Mouse (Mus musculus): Measurements from ENCODE around the gene Xpo6. TPM values are rescaled to one million over a fixed set of nuclear protein-coding genes. Genes with fewer than 3 reads are reported as not detected.
A peak's percentile ranks its signal among the peaks of the same experiment; 100 is the strongest.

Xpo6 gene
- polyA plus RNA-seq, 1 experiment from 2014 or later, result 56.2 TPM

- 88% methylated on average over 9 of the region's 9 CpGs for WGBS
- no peak for DNase-seq (ENCODE audit: low spot score, missing footprints)
These were observed 115.1 kb downstream of the Xpo6 start for GRCm38 (mm10) chr7:126085154-126085553.

GRCm38 (mm10) chr7:126083980-126084348, 116.3 kb downstream of the Xpo6 start:
- Histone ChIP-seq H3K9me3 (ENCODE audit: control insufficient read depth, low read length) (no peaks in the 10 kb centered on the region), H3K9ac (ENCODE audit: low read length) (no peak overlapping the region), H3K4me1 (ENCODE audit: control insufficient read depth, insufficient read depth, low read length) (peaks cover 7% of the 10 kb centered on the region; the same call in 1 of the 2 replicates), H3K4me2 (no peak overlapping the region), H3K27ac (ENCODE audit: low read depth, low read length) (no peak overlapping the region), H3K27me3 (ENCODE audit: control insufficient read depth, insufficient read depth, low read length) (peaks cover 46% of the 10 kb centered on the region), H3K36me3 (ENCODE audit: control insufficient read depth, insufficient read depth, low read length) (no peaks in the 10 kb centered on the region), H3K4me3 (ENCODE audit: low read depth, low read length) (no peak overlapping the region)
- DNase-seq (ENCODE audit: low spot score, missing footprints) (no peak), ATAC-seq (ENCODE audit: low FRiP score) (no peak)
- 16% methylated on average over 4 of the region's 4 CpGs for WGBS

More at GRCm38 (mm10) chr7:126085154-126085553, 115.1 kb downstream of the Xpo6 start:
- Histone ChIP-seq H3K27me3 (ENCODE audit: control insufficient read depth, insufficient read depth, low read length) (peaks cover 41% of the 10 kb centered on the region), H3K36me3 (ENCODE audit: control insufficient read depth, insufficient read depth, low read length) (no peaks in the 10 kb centered on the region), H3K4me3 (ENCODE audit: low read depth, low read length) (no peak overlapping the region), H3K4me1 (ENCODE audit: control insufficient read depth, insufficient read depth, low read length) (peaks cover 7% of the 10 kb centered on the region; the same call in 1 of the 2 replicates), H3K9me3 (ENCODE audit: control insufficient read depth, low read length) (no peaks in the 10 kb centered on the region), H3K27ac (ENCODE audit: low read depth, low read length) (no peak overlapping the region), H3K4me2 (no peak overlapping the region), H3K9ac (ENCODE audit: low read length) (no peak overlapping the region)
- ATAC-seq (ENCODE audit: low FRiP score), result no peak

- Histone ChIP-seq H3K4me1 (ENCODE audit: control insufficient read depth, insufficient read depth, low read length) (peaks cover 7% of the 10 kb centered on the region; the same call in 1 of the 2 replicates), H3K27ac (ENCODE audit: low read depth, low read length) (no peak overlapping the region), H3K4me3 (ENCODE audit: low read depth, low read length) (no peak overlapping the region), H3K36me3 (ENCODE audit: control insufficient read depth, insufficient read depth, low read length) (no peaks in the 10 kb centered on the region), H3K9me3 (ENCODE audit: control insufficient read depth, low read length) (no peaks in the 10 kb centered on the region), H3K4me2 (no peak overlapping the region), H3K9ac (ENCODE audit: low read length) (no peak overlapping the region), H3K27me3 (ENCODE audit: control insufficient read depth, insufficient read depth, low read length) (peaks cover 46% of the 10 kb centered on the region)
- WGBS, result 23% methylated on average over 9 of the region's 9 CpGs
- ATAC-seq (ENCODE audit: low FRiP score) (no peak), DNase-seq (ENCODE audit: low spot score, missing footprints) (no peak)
These were observed 116.8 kb downstream of the Xpo6 start for GRCm38 (mm10) chr7:126083341-126083979.

GRCm38 (mm10) chr7:126082286-126082741, 118.0 kb downstream of the Xpo6 start, which contains the start of gene Gsg1l:
Gsg1l (minus strand) TSS chr7:126082411.
- Histone ChIP-seq H3K27me3 (ENCODE audit: control insufficient read depth, insufficient read depth, low read length) (peaks cover 46% of the 10 kb centered on the region), H3K36me3 (ENCODE audit: control insufficient read depth, insufficient read depth, low read length) (no peaks in the 10 kb centered on the region), H3K4me1 (ENCODE audit: control insufficient read depth, insufficient read depth, low read length) (peaks cover 7% of the 10 kb centered on the region; the same call in 1 of the 2 replicates), H3K4me2 (peak within 1 kb of the TSS; percentile 70), H3K4me3 (ENCODE audit: low read depth, low read length) (peak within 1 kb of the TSS; percentile 43), H3K9me3 (ENCODE audit: control insufficient read depth, low read length) (no peaks in the 10 kb centered on the region), H3K9ac (ENCODE audit: low read length) (peak within 1 kb of the TSS; percentile 41), H3K27ac (ENCODE audit: low read depth, low read length) (no peak within 1 kb of the TSS)
- DNase-seq (ENCODE audit: low spot score, missing footprints) (no peak), ATAC-seq (ENCODE audit: low FRiP score) (peak; percentile 45; the same call in 1 of the 2 replicates)
- under 1% methylated on average over 48 of the region's 49 CpGs for WGBS

- 1% methylated on average over 78 of the region's 80 CpGs for WGBS
- H3K27ac ChIP-seq (ENCODE audit: low read depth, low read length), result no peak overlapping the region
- peak overlapping the region; percentile 43 for H3K4me3 ChIP-seq (ENCODE audit: low read depth, low read length)
- DNase-seq (ENCODE audit: low spot score, missing footprints), result no peak
- H3K4me2 ChIP-seq, result peak overlapping the region; percentile 70
- no peaks in the 10 kb centered on the region for H3K9me3 ChIP-seq (ENCODE audit: control insufficient read depth, low read length)
- H3K27me3 ChIP-seq (ENCODE audit: control insufficient read depth, insufficient read depth, low read length), result peaks cover 46% of the 10 kb centered on the region
- H3K36me3 ChIP-seq (ENCODE audit: control insufficient read depth, insufficient read depth, low read length), result no peaks in the 10 kb centered on the region
- ATAC-seq (ENCODE audit: low FRiP score), result 0 out of 2 replicates have a peak, but pooled peaks have one; percentile 14
- peaks cover 7% of the 10 kb centered on the region; the same call in 1 of the 2 replicates for H3K4me1 ChIP-seq (ENCODE audit: control insufficient read depth, insufficient read depth, low read length)
- peak overlapping the region; percentile 41 for H3K9ac ChIP-seq (ENCODE audit: low read length)
These were observed 118.5 kb downstream of the Xpo6 start for GRCm38 (mm10) chr7:126081727-126082285.

GRCm38 (mm10) chr7:126080949-126081654, 119.2 kb downstream of the Xpo6 start:
- H3K4me1 ChIP-seq (ENCODE audit: control insufficient read depth, insufficient read depth, low read length), result 0 out of 2 replicates have a peak, but pooled peaks cover 3% of the 10 kb centered on the region
- DNase-seq (ENCODE audit: low spot score, missing footprints) (peak; percentile 89), ATAC-seq (ENCODE audit: low FRiP score) (0 out of 2 replicates have a peak, but pooled peaks have one; percentile 16)
- peak overlapping the region; percentile 70 for H3K4me2 ChIP-seq
- no peak overlapping the region for H3K27ac ChIP-seq (ENCODE audit: low read depth, low read length)
- no peaks in the 10 kb centered on the region for H3K36me3 ChIP-seq (ENCODE audit: control insufficient read depth, insufficient read depth, low read length)
- no peak overlapping the region for H3K9ac ChIP-seq (ENCODE audit: low read length)
- peak overlapping the region; percentile 43 for H3K4me3 ChIP-seq (ENCODE audit: low read depth, low read length)
- H3K27me3 ChIP-seq (ENCODE audit: control insufficient read depth, insufficient read depth, low read length), result peaks cover 46% of the 10 kb centered on the region
- 21% methylated on average over 16 of the region's 16 CpGs for WGBS
- no peaks in the 10 kb centered on the region for H3K9me3 ChIP-seq (ENCODE audit: control insufficient read depth, low read length)

- H3K27me3 ChIP-seq (ENCODE audit: control insufficient read depth, insufficient read depth, low read length), result peaks cover 21% of the 10 kb centered on the region
- H3K4me3 ChIP-seq (ENCODE audit: low read depth, low read length), result no peak overlapping the region
- no peak for ATAC-seq (ENCODE audit: low FRiP score)
These were observed 123.4 kb downstream of the Xpo6 start for GRCm38 (mm10) chr7:126076935-126077334.

GRCm38 (mm10) chr7:126075058-126075457, 125.2 kb downstream of the Xpo6 start:
- Histone ChIP-seq H3K27ac (ENCODE audit: low read depth, low read length) (no peak overlapping the region), H3K27me3 (ENCODE audit: control insufficient read depth, insufficient read depth, low read length) (peaks cover 3% of the 10 kb centered on the region), H3K9me3 (ENCODE audit: control insufficient read depth, low read length) (no peaks in the 10 kb centered on the region), H3K4me1 (ENCODE audit: control insufficient read depth, insufficient read depth, low read length) (no peaks in the 10 kb centered on the region), H3K4me2 (no peak overlapping the region), H3K36me3 (ENCODE audit: control insufficient read depth, insufficient read depth, low read length) (no peaks in the 10 kb centered on the region), H3K9ac (ENCODE audit: low read length) (no peak overlapping the region), H3K4me3 (ENCODE audit: low read depth, low read length) (no peak overlapping the region)
- DNase-seq (ENCODE audit: low spot score, missing footprints), result no peak
- 76% methylated on average over 9 of the region's 9 CpGs for WGBS
- no peak for ATAC-seq (ENCODE audit: low FRiP score)

More at GRCm38 (mm10) chr7:126076935-126077334, 123.4 kb downstream of the Xpo6 start:
- no peak overlapping the region for H3K9ac ChIP-seq (ENCODE audit: low read length)
- no peak overlapping the region for H3K4me2 ChIP-seq
- H3K4me1 ChIP-seq (ENCODE audit: control insufficient read depth, insufficient read depth, low read length), result no peaks in the 10 kb centered on the region
- WGBS, result 81% methylated on average over 1 of the region's 1 CpGs
- H3K27ac ChIP-seq (ENCODE audit: low read depth, low read length), result no peak overlapping the region
- no peak for DNase-seq (ENCODE audit: low spot score, missing footprints)
- H3K36me3 ChIP-seq (ENCODE audit: control insufficient read depth, insufficient read depth, low read length), result no peaks in the 10 kb centered on the region
- H3K9me3 ChIP-seq (ENCODE audit: control insufficient read depth, low read length), result no peaks in the 10 kb centered on the region

Measured in midbrain, embryonic 11.5 days (tissue).